Mouse (Mus musculus): ENCODE data around the gene Serpina5. TPM values are rescaled to one million over a fixed set of nuclear protein-coding genes. Genes with fewer than 3 reads are reported as not detected.

Serpina5 gene
- polyA plus RNA-seq, 1 experiment from 2014 or later = not detected

DNA sequence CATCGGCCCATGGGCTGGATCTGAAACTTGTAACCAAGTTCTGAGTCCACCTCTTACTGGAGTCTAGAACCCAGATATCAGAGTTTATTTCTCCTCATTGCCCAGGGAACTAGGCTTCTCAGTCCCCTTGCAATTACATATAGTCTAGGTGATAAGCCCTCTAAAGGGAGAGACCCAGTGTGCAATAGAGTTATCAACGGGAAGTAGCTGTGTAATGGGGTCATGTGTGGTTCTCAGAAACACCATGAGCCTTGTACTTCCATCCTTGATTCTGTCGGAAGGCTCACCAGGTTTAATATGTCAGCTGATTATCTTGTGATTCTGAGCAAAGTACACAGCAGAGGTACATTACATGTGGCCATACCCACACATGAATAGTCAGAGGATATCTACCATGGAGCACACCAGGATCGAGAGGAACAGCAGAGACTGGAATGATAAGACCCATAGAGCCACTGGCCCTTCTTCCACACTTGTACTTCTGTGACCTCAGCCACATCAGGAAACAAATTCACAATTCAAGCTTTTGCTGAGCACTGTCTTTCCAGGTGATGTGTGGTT lies 39.7 kb downstream of the Serpina5 start:
- Histone ChIP-seq H3K4me3 (no peak overlapping the region), H3K4me1 (no peaks in the 10 kb centered on the region), H3K27ac (replicated peaks) (no peak overlapping the region), H3K9me3 (replicated peaks) (no peaks in the 10 kb centered on the region), H3K27me3 (ENCODE audit: low read depth, poor library complexity, severe bottlenecking) (no peaks in the 10 kb centered on the region), H3K36me3 (no peaks in the 10 kb centered on the region)
- DNase-seq (ENCODE audit: low spot score) = peak; percentile 5
- WGBS = 94% methylated on average over 4 of the region's 4 CpGs

DNA sequence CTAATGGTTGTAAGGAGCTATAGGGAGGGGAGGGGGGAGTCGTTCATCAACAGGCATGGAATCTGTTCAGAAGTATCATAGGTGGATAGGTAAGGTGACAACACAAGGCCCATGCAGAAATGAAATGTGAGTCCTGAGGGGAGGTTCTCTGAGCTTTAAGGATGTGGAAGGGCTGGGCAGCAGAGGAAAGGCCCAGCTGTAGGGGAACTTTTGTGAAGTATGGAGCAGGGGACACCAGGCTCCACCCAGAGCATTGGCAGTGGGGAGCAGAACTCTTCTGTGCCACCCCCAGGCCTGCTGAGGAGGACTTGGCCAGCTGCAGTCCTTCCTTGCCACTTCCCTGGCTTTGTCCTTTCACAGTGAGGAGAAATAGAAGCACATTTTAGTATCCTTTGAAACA lies 40.6 kb downstream of the Serpina5 start:
- WGBS = 79% methylated on average over 1 of the region's 1 CpGs

GRCm38 (mm10) chr12:104142427-104142826 lies 41.5 kb downstream of the Serpina5 start:
- H3K4me1 ChIP-seq = no peaks in the 10 kb centered on the region
- no peaks in the 10 kb centered on the region for H3K9me3 ChIP-seq (replicated peaks)
- no peaks in the 10 kb centered on the region for H3K36me3 ChIP-seq
- H3K4me3 ChIP-seq = no peak overlapping the region
- peak; percentile 4 for DNase-seq (ENCODE audit: low spot score)
- no peak overlapping the region for H3K27ac ChIP-seq (replicated peaks)
- H3K27me3 ChIP-seq (ENCODE audit: low read depth, poor library complexity, severe bottlenecking) = no peaks in the 10 kb centered on the region
- 69% methylated on average over 1 of the region's 1 CpGs for WGBS

More for the DNA sequence above, 40.6 kb downstream of the Serpina5 start:
- DNase-seq (ENCODE audit: low spot score) = peak; percentile 6
- no peaks in the 10 kb centered on the region for H3K27me3 ChIP-seq (ENCODE audit: low read depth, poor library complexity, severe bottlenecking)
- H3K27ac ChIP-seq (replicated peaks) = no peak overlapping the region
- H3K4me3 ChIP-seq = no peak overlapping the region
- no peaks in the 10 kb centered on the region for H3K36me3 ChIP-seq
- no peaks in the 10 kb centered on the region for H3K9me3 ChIP-seq (replicated peaks)
- H3K4me1 ChIP-seq = no peaks in the 10 kb centered on the region

- Histone ChIP-seq H3K27ac (replicated peaks) (no peak overlapping the region), H3K36me3 (no peaks in the 10 kb centered on the region), H3K4me3 (no peak overlapping the region), H3K27me3 (ENCODE audit: low read depth, poor library complexity, severe bottlenecking) (no peaks in the 10 kb centered on the region), H3K9me3 (replicated peaks) (no peaks in the 10 kb centered on the region), H3K4me1 (no peaks in the 10 kb centered on the region)
- DNase-seq (ENCODE audit: low spot score) = peak; percentile 1
- WGBS = 75% methylated on average over 1 of the region's 1 CpGs
These were observed 42.4 kb downstream of the Serpina5 start for GRCm38 (mm10) chr12:104143286-104143685.

- WGBS = 91% methylated on average over 2 of the region's 2 CpGs
- no peak overlapping the region for H3K4me3 ChIP-seq
- DNase-seq (ENCODE audit: low spot score) = no peak
- no peaks in the 10 kb centered on the region for H3K27me3 ChIP-seq (ENCODE audit: low read depth, poor library complexity, severe bottlenecking)
- no peaks in the 10 kb centered on the region for H3K9me3 ChIP-seq (replicated peaks)
- no peak overlapping the region for H3K27ac ChIP-seq (replicated peaks)
- H3K4me1 ChIP-seq = no peaks in the 10 kb centered on the region
- H3K36me3 ChIP-seq = no peaks in the 10 kb centered on the region
These were observed 44.7 kb downstream of the Serpina5 start for GRCm38 (mm10) chr12:104145571-104145970.

- no peak overlapping the region for H3K27ac ChIP-seq (replicated peaks)
- no peaks in the 10 kb centered on the region; the same call in 1 of the 2 replicates for H3K9me3 ChIP-seq (replicated peaks)
- H3K4me1 ChIP-seq = no peaks in the 10 kb centered on the region
- DNase-seq (ENCODE audit: low spot score) = peak; percentile 3
- no peak overlapping the region for H3K4me3 ChIP-seq
- H3K36me3 ChIP-seq = no peaks in the 10 kb centered on the region
- 89% methylated on average over 2 of the region's 2 CpGs for WGBS
- H3K27me3 ChIP-seq (ENCODE audit: low read depth, poor library complexity, severe bottlenecking) = no peaks in the 10 kb centered on the region
These were observed 51.1 kb downstream of the Serpina5 start for GRCm38 (mm10) chr12:104151989-104152388.

GRCm38 (mm10) chr12:104153041-104153645 lies 52.2 kb downstream of the Serpina5 start:
- WGBS = 84% methylated on average over 3 of the region's 3 CpGs
- H3K27ac ChIP-seq (replicated peaks) = no peak overlapping the region
- H3K27me3 ChIP-seq (ENCODE audit: low read depth, poor library complexity, severe bottlenecking) = no peaks in the 10 kb centered on the region
- no peaks in the 10 kb centered on the region for H3K4me1 ChIP-seq
- H3K9me3 ChIP-seq (replicated peaks) = no peaks in the 10 kb centered on the region; the same call in 1 of the 2 replicates
- H3K36me3 ChIP-seq = no peaks in the 10 kb centered on the region
- DNase-seq (ENCODE audit: low spot score) = peak; percentile 6
- no peak overlapping the region for H3K4me3 ChIP-seq

- peak; percentile 7 for DNase-seq (ENCODE audit: low spot score)
- Histone ChIP-seq H3K9me3 (replicated peaks) (no peaks in the 10 kb centered on the region; the same call in 1 of the 2 replicates), H3K4me3 (no peak within 1 kb of the TSS), H3K27ac (replicated peaks) (no peak within 1 kb of the TSS), H3K36me3 (no peaks in the 10 kb centered on the region), H3K4me1 (no peaks in the 10 kb centered on the region), H3K27me3 (ENCODE audit: low read depth, poor library complexity, severe bottlenecking) (no peaks in the 10 kb centered on the region)
- 94% methylated on average over 2 of the region's 2 CpGs for WGBS
These were observed 52.7 kb downstream of the Serpina5 start, which contains the start of gene Serpina3c for GRCm38 (mm10) chr12:104153656-104154055. Gene Serpina3c (minus strand): TSS chr12:104153870.

Other genes starting within 250 kb of the Serpina5 start
- gene Serpina1a, start 237.6 kb upstream of the Serpina5 start, polyA plus RNA-seq (2016; fragmentation: Nextera tagmentation; extraction: Ambion mirVana) = not detected in 2 replicates
- gene Serpina1c, start 196.2 kb upstream of the Serpina5 start, polyA plus RNA-seq (2016; fragmentation: Nextera tagmentation; extraction: Ambion mirVana) = not detected in 2 replicates
- gene Serpina1e, start 142.1 kb upstream of the Serpina5 start, polyA plus RNA-seq (2016; fragmentation: Nextera tagmentation; extraction: Ambion mirVana) = not detected in 2 replicates
- gene Serpina11, start 111.2 kb upstream of the Serpina5 start, polyA plus RNA-seq (2016; fragmentation: Nextera tagmentation; extraction: Ambion mirVana) = not detected in 2 replicates
- not detected in 2 replicates for gene Serpina9, start 87.4 kb upstream of the Serpina5 start, polyA plus RNA-seq (2016; fragmentation: Nextera tagmentation; extraction: Ambion mirVana)
- not detected in 2 replicates for gene Serpina12, start 56.7 kb upstream of the Serpina5 start, polyA plus RNA-seq (2016; fragmentation: Nextera tagmentation; extraction: Ambion mirVana)
- not detected in 2 replicates for gene Serpina3a, start 11.6 kb downstream of the Serpina5 start, polyA plus RNA-seq (2016; fragmentation: Nextera tagmentation; extraction: Ambion mirVana)
- not detected in 2 replicates for gene Serpina3b, start 26.9 kb downstream of the Serpina5 start, polyA plus RNA-seq (2016; fragmentation: Nextera tagmentation; extraction: Ambion mirVana)
- gene Serpina3c, start 52.8 kb downstream of the Serpina5 start, polyA plus RNA-seq (2016; fragmentation: Nextera tagmentation; extraction: Ambion mirVana) = not detected in 2 replicates
- gene Serpina3f, start 113.4 kb downstream of the Serpina5 start, polyA plus RNA-seq (2016; fragmentation: Nextera tagmentation; extraction: Ambion mirVana) = 0.27 and 0.30 TPM in 2 replicates
- gene Serpina3g, start 135.1 kb downstream of the Serpina5 start, polyA plus RNA-seq (2016; fragmentation: Nextera tagmentation; extraction: Ambion mirVana) = 0.25 TPM in 1 of 2 replicates, not detected in the other
- not detected in 2 replicates for gene Serpina3i, start 162.0 kb downstream of the Serpina5 start, polyA plus RNA-seq (2016; fragmentation: Nextera tagmentation; extraction: Ambion mirVana)
- gene Serpina3j, start 213.4 kb downstream of the Serpina5 start, polyA plus RNA-seq (2016; fragmentation: Nextera tagmentation; extraction: Ambion mirVana) = not detected in 2 replicates
- not detected in 2 replicates for gene Serpina3k, start 237.4 kb downstream of the Serpina5 start, polyA plus RNA-seq (2016; fragmentation: Nextera tagmentation; extraction: Ambion mirVana)
- not detected in 2 replicates for gene Serpina3m, start 237.4 kb downstream of the Serpina5 start, polyA plus RNA-seq (2016; fragmentation: Nextera tagmentation; extraction: Ambion mirVana)